Mouse (Mus musculus) limb, embryonic 10.5 days (tissue): ENCODE measurements around the gene Zfp770. TPM values are rescaled to one million over a fixed set of nuclear protein-coding genes. Genes with fewer than 3 reads are reported as not detected.

ENCODE experiments used
- microRNA-seq: library from miRNA; unstranded; fragments of <30 nt; microRNA quantifications from one replicate; pipeline ENCODE4, GENCODE M21; 2017
- polyA plus RNA-seq: library from polyadenylated mRNA; unstranded; fragments of >200 nt; fragmentation: Nextera tagmentation; extraction: Ambion mirVana; gene quantifications from 2 replicates; pipeline ENCODE4 v1.2.1, GENCODE M21; 2016

Zfp770 gene
- polyA plus RNA-seq, 1 experiment from 2014 or later, result 3.0 TPM

Small RNA genes within 50 kb of the gene (microRNA-seq; reads per million reads assigned to microRNA genes)
- gene Mir7002, result not detected

Other genes with a start within 250 kb of the Zfp770 start
- gene Gjd2, start 187.8 kb downstream of the Zfp770 start, polyA plus RNA-seq, result not detected in 2 replicates
- gene Actc1, start 147.9 kb downstream of the Zfp770 start, polyA plus RNA-seq, result 9.9 and 27.4 TPM in 2 replicates
- gene Aqr, start 14.4 kb downstream of the Zfp770 start, polyA plus RNA-seq, result 47.9 and 49.1 TPM in 2 replicates